Mouse (Mus musculus): ENCODE data around the gene Samhd1.
A peak's percentile ranks its signal among the peaks of the same experiment; 100 is the strongest.

Samhd1 gene

DNA sequence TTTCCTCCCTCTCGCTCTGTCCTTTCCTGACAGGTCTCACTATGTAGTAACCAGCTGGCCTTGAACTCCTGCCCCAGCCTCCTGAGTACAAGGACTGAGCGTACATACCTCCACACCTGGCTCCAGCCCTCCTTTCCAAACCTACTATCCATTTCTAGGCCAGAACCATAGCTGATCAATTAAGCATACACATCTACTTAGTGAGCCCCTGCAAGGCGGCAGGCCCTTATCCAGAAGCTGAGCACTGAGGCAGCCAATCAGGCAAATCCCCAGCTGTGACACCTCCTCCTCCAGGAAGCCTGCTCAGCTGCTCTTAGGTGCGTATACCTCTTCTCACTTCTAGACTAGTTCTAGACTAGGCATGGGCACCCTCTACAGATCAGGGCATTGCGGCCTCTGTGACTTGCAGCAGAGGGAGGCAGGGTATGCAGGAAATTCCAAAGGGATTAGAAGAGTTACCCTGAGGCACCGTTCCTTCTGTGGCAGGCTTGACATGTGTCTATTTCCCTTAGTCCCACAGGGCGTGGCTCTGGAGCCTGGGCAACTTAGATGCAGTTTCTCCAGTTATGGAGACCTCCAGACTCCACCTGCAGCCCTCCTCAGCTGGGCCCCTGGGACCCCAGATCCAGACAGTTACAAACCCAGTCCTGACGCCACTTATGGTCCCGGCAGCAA, 62.6 kb downstream of the Samhd1 start:
- DNase-seq (ENCODE audit: low spot score) = no peak

DNA sequence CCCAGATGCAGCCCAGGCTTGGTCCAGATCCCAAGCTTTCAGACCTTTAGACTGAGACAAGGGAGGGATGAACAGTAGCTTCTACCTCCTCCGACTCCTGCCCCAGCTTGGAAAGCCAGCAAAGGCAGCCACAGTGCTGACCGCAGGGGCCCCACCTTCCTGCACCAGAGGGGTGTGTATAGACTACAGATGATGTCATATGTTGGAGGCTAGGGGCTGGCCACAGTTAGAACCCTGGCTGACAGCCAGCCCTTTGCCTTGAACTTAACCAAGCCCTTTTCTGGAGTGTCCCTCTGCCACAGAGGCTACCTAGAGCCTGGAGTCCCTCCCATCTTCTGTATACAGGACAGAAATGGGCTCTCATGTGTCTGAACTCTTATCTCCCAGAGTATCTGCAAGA, 63.5 kb downstream of the Samhd1 start:
- DNase-seq (ENCODE audit: low spot score) = peak; percentile 50

DNA sequence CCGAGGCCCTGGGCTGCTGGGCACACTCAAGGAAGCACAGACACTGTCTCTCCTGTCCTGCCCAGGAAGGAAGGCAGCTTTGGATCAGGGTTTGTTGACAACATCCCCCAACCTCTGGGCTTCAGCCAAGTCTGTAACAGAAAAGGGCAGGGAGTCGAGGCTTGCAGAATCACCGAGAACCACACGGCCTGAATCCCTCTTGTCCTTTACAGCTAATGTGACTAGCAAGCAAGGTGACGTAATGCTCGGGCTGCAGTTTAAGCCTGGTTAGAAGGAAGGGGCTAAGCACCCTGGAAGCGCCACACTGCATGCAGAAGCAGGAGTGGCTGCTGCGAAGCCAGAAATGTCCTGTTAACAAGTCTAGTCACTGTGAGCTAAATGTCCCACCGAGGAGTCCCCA, 64.7 kb downstream of the Samhd1 start:
- no peak for DNase-seq (ENCODE audit: low spot score)

DNA sequence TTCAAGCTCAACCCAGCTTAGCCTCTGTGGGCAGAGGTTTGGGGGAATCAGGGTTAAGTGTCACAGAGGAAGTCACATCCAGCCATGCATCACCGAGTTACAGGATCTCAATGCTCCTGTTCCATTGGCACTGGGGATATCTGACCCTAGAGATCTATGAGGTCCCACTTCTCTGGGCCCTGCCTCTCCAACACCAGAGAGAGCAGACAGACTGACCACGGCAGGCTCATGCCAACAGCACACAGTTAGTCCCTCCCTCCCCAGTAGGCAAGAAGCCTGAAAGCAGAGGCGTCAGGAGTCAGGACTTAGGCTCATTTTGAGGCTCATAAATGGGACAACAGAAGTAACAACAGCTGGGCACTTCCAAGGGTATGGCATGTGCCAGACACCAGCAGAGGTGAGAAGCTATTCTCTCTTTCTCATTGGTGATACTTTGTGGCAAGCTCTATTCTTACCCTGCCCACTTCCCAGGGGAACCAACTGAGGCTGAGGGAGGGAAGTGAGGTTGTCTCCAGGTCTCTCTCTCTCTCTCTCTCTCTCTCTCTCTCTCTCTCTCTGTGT, 65.2 kb downstream of the Samhd1 start:
- DNase-seq (ENCODE audit: low spot score) = no peak

DNA sequence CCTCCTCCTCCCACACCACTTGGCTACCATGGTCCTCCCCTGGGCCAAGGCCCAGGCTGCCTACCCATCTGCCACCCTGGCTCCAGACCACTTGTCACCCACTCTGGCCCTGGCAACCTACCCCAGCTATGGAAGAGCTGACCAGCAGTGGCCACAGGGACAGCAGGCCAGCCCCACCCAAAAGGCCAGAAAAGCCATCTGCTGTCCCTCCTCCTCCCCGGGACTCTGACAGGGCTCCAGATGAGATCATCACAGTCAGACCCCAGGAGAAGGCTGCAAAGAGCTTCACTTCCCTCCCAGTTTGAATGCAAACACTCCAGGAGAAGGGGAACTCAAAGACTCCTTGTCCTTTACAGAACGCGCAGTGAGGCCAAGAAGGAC, 65.7 kb downstream of the Samhd1 start:
- DNase-seq (ENCODE audit: low spot score) = no peak

DNA sequence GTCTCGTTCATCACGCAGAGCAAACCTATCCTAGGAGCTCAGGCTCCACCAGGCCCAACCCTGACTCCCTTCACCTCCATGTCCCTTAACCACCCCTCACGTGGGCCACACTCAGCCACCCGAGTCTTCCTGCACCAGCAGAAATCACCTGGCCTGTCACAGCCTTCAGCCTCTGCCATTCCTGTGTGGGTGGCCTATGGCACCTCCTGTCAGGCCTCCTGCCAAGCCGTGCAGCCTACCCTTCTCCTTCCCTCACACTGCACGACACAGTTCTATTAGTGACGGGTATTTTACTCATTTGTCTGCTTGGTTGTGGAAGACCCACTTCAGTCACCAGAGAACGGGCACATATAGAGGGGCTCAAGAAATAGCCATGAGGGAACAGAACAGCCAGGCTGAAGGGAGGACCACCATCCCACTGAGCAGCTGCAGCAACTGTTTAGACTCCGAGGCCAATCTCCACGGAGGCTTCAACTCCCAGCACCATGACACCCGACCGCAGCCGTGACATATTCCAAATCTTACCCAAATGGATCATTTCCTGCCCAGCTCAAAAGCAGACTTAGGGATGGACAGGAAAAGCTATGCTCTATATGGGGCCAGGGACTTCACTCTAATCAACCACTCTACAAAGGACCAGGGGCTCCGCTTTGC, 66.2 kb downstream of the Samhd1 start:
- DNase-seq (ENCODE audit: low spot score) = no peak

DNA sequence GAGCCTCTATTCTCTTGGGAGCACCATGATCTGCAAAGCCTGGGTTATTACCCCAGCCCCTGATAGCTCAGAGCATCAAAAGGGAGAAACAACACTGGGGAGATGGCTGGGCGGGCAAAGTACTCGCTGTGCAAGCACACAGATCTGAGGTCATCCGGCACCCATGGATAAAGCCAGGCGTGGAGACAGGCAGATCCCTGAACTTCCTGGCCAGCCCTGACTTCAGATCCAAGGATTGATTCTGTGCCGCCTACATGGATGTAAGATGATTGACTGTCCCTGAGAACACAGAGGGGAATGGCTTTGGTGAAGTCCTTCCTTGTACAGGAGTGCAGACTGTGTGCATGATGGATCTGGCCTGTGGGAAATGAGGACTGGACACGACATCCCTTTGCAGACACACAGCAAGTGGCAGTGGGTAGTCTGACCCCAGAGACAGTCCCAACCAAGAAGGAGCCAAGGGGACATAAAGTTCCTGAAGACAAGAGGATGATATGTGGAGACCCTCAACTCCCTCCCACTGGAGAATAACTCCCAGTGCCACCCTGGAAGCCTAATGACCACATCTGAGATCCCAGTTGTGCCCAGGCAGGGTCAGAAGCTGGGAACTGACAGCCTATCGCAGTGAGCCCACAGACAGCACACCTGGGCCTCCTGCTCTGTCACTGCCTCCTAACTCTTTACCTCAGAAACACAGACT, 68.2 kb downstream of the Samhd1 start:
- no peak for DNase-seq (ENCODE audit: low spot score)

DNA sequence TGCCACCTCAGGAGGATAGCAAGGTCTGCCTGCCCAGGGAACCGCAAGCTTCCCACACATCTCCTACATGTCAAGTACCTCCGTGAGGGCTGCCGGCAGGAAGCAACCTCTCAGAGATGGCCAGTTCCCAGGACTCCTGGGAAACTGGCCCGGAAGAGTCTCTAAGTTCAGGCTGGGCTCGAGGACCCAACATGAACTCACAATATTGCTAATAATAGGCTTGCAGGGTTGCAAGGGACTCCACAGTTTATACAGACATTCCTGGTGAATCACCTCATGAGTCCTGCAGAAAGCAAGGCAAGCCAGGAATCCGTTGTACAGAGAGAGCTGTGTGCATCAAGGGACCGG, 69.2 kb downstream of the Samhd1 start:
- no peak for DNase-seq (ENCODE audit: low spot score)

DNA sequence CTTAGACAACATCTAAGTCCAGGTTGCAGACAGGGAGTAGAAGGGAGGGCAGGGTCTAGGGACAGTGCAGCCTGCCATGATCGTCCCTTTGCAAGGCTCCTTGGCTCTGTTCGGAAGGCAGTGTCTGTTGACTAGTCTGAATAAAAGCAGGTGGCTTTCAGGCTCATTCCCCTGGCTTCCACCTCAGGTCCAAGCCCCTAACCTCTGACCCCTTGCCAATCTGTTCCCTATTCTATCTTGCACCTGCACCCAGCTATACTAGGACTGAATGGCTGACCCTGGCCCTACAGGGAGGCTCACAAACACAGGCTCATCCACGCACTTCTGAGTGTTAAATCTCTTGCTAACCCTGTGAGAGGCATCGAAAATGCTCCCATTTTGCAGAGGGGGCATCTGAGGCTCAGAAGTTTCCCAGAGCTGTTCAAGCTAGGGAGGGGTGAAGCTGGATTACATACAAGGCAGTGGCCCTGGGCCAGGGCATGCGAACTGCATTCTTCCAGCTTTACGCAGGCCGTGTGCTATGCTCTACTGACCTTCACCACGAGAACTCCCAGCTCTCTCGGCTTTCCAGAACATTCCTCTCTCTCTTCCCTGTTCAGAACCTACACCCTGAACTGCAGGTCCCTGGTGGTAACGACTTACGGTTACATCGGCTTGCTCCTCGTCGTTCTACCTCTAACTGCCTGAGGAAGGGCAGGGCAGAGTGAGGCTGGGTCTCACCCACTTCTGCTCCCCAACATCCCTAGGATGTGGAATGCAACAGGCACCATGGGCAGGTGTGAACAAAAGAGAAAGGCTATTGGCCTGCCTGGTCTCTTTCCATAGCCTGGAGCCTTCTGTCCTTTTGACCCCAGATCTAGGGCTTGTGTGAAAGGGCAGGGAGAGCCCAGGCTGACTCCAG, 69.8 kb downstream of the Samhd1 start:
- DNase-seq (ENCODE audit: low spot score) = no peak

DNA sequence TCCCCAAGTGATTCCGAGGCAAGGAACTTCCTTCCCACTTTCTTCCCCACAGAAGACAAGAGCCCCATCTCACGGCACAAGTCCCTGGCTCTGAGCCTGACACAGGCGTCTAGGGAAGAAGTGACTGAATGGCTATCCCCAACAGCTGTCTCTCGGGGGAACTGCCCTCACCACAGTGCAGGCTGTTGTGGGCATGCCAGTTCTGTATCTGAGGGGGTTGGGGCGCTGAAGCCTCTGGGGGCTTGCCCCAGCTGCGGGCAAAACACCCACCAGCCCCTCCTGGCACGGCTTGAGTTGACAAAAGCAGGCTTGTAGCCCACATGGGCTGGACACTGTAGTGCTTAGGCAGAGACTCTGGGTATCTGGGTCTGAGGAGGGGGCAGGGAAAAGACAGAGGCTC, 70.9 kb downstream of the Samhd1 start:
- no peak for DNase-seq (ENCODE audit: low spot score)

DNA sequence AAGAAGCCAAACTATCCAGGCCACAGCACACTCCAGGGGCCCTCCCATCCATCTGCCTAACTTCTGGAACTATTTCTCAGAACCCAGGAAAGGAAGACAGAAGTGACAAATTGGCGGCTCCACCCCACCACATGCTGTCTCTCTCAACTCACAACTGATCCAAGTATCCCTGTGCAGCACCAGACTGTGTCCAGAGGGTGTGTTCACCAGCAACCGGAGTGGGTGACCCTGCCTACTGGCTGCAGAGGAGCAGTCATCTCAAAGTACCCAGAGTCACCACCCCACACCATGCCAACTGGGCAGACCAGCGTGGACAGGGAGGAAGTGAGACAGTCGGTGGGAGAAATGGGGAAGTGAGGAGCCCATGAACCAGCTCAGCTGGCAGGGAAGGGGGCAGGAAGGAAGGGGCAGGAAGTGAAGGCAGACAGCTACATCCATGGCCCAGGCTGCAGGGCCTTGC, 71.8 kb downstream of the Samhd1 start:
- no peak for DNase-seq (ENCODE audit: low spot score)

DNA sequence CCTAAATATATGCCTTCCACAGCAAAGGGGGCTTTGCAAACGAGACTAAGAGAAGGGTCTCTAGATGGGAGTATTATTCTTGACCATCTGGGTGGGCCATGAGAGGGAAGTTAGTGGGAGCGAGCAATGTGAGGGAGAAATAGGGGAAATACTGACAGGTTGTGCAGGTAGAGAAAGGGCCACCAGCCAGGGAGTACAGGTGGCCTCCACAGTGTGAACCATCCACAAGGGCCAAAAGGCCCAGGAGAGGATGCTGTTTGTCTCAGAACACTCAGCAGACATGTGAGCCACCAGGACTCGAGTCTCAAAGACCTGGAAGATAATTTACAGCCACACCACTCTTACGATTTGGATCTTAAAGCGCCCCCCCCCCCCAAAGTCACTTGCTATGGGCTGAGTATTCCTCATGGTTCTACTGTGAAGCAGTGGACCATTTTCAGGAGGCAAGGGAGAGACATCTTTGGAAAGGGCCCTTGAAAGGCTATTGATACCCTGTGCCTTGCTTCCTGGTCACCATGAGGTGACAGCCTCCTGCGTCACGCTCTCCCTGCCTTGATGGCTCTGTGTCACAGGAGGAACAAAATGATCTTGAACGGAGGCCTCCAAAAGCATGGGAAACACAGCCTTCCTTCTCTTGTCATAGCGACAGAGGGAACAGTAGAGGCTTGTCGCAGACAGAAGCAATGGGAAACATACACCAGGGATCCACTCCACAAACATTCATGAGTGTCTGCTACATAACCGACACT, 74.3 kb downstream of the Samhd1 start:
- no peak for DNase-seq (ENCODE audit: low spot score)

DNA sequence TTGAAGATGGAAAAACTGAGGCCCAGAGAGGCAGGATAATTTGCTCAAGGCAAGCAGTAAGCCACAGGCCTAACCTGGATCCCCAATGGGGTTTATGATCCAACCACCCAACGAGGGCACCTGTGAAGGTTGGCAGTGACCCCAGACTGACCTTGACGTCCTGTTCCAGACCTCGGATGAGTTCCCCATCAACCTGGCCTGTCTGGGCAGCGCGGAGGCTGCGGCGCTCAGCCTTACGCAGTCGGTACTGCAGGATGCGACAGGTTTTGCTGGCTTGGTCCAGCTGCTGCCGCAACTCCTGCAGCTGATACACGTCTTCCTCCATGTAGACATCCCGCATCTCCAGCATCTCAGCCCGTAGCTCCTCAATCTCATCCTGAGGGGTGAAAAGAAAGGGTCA, 75.0 kb downstream of the Samhd1 start:
- DNase-seq (ENCODE audit: low spot score) = no peak

DNA sequence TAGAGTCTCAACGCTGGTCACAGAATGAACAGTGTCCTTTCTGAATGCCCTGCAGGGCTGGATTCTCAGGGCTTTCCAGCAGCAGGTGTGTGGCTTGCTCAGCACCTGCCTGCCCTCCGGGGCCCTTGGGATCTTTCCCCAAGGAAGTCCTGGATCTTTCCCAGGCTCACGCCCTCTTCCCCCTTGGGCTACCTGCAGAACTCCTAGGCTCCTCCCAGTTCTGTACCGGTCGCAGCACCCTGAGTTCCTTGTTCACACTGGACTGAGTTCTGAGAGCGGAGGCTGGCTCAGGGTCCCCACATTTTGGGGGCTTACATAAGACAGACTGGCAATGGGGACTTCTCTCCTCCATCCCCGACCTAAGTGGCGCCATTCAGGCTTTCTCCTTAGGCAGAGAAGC, 75.9 kb downstream of the Samhd1 start:
- DNase-seq (ENCODE audit: low spot score) = no peak

DNA sequence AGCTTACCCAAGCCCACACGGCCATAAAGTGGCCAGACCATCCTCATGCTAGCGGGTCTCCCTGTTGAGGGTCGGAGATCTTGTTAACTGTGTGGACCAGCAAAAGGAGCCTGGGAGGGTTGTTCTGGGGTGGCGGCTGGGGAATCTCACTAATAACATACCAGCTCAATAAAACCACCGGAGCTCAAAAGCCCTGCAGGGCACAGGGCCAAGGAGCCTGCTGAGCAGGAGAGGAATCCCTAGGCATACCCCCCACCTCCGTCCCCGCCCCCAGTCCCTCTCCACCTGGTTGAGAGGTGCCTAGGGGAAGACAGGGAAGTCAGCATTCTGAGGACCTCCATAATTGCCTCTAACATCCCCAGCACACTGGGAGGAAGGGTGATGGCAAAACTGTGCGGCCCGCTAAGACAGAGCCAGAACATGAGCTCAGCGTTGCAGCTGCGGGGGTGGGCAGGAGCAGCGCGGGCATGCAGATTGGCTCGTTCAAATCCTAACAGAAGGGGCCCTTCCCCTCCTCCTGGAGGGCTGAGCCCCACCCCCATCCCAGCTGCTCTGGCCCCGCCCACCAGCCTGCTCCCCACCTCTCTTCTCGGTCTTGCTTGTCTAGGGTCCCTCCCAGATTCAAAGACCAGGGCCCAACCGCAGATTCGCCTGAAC, 76.6 kb downstream of the Samhd1 start:
- no peak for DNase-seq (ENCODE audit: low spot score)

DNA sequence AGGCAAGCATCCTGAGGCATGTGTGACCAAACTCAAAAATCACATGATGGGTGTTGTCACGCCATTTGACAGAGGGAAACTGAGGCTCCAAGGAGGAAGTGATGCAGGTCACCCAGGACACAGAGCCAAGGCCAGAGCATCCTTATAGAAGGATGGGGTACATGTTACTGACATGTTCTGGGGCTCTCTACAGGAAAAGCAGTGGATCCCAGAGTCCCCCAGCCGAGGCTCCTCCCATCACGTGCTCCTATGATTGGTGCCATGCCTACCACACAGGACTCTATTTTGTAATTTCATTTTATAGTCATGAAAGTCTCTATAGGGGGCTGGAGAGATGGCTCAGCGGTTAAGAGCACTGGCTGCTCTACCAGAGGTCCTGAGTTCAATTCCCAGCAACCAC, 77.3 kb downstream of the Samhd1 start:
- DNase-seq (ENCODE audit: low spot score) = no peak

DNA sequence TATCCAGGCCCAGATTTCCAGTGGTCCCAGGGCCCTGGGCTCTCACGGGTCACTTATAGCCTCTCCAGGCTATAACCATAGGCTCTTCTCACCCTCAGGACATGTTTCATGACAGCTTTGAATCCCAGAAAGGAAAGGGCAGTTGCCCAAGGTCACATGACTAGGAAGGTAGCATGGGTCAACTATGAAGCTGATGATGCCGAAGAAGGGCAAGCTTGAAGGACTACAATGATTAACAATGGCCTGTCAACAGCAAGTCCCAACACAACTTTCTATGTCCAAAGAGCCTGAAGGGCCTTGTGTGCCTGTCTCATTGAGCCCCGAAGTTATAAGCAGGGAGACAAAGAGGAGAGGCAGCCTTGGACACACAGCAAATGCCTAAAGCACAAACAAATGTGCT, 77.9 kb downstream of the Samhd1 start:
- no peak for DNase-seq (ENCODE audit: low spot score)

DNA sequence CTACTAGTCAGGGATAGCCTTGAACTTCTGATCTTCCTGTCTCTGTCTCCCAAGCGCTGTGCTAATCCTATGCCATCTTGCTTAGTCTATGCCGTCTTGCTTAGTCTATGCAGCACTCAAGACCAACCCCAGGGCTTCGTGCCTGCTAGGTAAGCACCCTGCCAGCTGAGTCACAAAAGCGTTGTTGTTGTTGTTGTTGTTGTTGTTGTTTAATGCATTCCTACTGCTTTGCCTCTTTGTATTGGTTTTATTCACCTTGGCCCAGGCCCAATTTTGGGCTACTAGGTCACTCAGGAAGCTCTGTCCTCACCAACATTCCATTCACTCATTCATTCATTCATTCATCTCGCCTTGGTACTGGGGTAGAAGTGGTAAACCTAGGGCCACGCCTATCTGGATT, 79.3 kb downstream of the Samhd1 start:
- no peak for DNase-seq (ENCODE audit: low spot score)

DNA sequence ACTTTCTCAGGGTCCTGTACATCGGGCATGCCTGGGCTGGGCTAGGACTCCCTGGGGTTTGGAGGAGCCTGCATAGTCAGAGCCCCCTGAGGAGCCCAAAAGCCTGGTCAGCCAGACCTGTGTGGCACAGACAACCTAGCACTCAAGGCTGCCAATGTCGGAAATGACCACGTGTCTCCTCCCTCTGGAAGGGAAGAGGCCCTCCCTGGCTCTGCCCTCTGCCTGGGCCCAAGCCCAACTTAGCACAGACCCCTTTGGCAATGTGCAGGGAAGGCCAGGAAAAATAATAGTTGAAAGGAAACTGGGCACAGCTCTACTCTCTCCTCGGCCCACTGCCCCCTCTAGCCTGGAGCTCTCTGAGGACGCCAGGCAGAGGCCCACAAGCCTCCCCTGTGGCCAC, 80.2 kb downstream of the Samhd1 start:
- DNase-seq (ENCODE audit: low spot score) = no peak

DNA sequence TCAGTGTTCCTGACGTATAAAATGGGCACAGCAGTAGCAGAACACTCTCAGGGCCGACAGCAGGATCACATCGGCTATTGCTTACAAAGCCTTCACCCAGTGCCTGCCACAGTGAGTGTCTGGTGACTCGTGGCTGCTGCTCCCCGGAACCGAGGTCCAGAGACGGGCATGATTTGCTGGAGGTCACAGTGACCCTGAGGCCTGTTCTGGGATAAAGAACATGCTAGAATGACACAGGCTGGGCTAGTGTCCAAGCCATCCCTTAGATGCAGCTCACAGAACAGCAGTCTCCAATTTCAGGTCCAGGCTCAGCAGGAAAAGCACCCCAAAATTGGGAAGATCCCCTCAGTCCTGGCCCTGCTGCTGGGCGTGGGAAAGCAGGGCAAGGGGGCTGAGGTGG, 80.8 kb downstream of the Samhd1 start:
- no peak for DNase-seq (ENCODE audit: low spot score)

DNA sequence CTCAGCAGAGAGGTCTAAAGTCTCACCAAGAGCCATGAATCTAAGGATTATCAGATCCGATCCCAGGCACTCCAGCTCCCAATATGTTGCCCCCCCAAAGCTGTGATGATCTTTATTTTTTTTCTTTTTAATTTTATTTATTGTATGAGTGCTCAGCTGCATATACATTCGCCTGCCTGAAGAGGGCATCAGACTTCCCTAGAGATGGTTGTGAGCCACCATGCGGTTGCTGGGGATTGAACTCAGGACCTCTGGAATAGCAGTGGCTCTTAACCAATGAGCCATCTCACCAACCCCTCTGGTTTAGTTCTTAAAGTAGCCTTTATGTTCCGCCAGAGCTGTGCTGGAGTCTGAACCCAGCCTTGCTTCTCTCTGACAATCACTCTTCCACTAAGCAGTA, 81.3 kb downstream of the Samhd1 start:
- DNase-seq (ENCODE audit: low spot score) = no peak
